Mouse (Mus musculus) erythroblast, embryonic 14.5 days (primary cell): ENCODE data around the gene Spata2.

Experiments used
- GATA1 ChIP-seq: IDR thresholded peaks from 2 replicates; pipeline ENCODE4 v1.6.1; 2012; ENCODE audit warnings: low read length, inconsistent platforms, mixed read lengths
- TAL1 ChIP-seq: IDR thresholded peaks from 3 replicates; pipeline ENCODE4 v1.6.1; 2012; ENCODE audit warnings: low read length, inconsistent platforms, mixed read lengths

- TF ChIP-seq TAL1: no peak
- no peak for TF ChIP-seq GATA1
Observed at GRCm38 (mm10) chr2:167456361-167457020, 36.2 kb downstream of the Spata2 start.
